Mouse (Mus musculus) midbrain, embryonic 13.5 days (tissue): ENCODE measurements at regions not wholly inside any gene's neighbourhood (a gene's known extent, or its start where the extent isn't known, plus 50 kb on each side); places are given as distances from the start of the nearest gene placed in this dataset.

Experiments
- ATAC-seq: fragments of 200-750 bp; cut with Nextera tagmentation; 2 replicates; pipeline ENCODE4 v1.8.0; 2017; ENCODE audit warnings: mild to moderate bottlenecking, moderate TSS enrichment, moderate library complexity
- H3K27ac ChIP-seq: fragments of 300-500 bp; sonication (generic); 2 replicates; pipeline ENCODE4 v1.5.1; 2015; ENCODE audit warnings: inconsistent platforms, mild to moderate bottlenecking, moderate library complexity
- H3K27me3 ChIP-seq: fragments of 300-500 bp; sonication (generic); 2 replicates; pipeline ENCODE4 v1.6.1; 2015; ENCODE audit warnings: mild to moderate bottlenecking, inconsistent platforms
- H3K36me3 ChIP-seq: fragments of 300-500 bp; sonication (generic); 2 replicates; pipeline ENCODE4 v1.6.1; 2015; ENCODE audit warnings: mild to moderate bottlenecking, inconsistent platforms
- H3K4me1 ChIP-seq: fragments of 300-500 bp; sonication (generic); replicated peaks from 2 replicates; pipeline ENCODE4 v1.6.1; 2015; ENCODE audit warnings: inconsistent platforms
- H3K4me2 ChIP-seq: fragments of 300-500 bp; sonication (generic); replicated peaks from 2 replicates; pipeline ENCODE4 v1.6.1; 2015; ENCODE audit warnings: moderate library complexity, mild to moderate bottlenecking, inconsistent platforms
- H3K4me3 ChIP-seq: fragments of 300-500 bp; sonication (generic); replicated peaks from 2 replicates; pipeline ENCODE4 v1.5.1; 2015; ENCODE audit warnings: mild to moderate bottlenecking, inconsistent platforms
- H3K9ac ChIP-seq: fragments of 300-500 bp; sonication (generic); replicated peaks from 2 replicates; pipeline ENCODE4 v1.6.1; 2015; ENCODE audit warnings: mild to moderate bottlenecking, inconsistent platforms
- H3K9me3 ChIP-seq: fragments of 300-500 bp; sonication (generic); 2 replicates; pipeline ENCODE4 v1.6.1; 2016; ENCODE audit warnings: mild to moderate bottlenecking, inconsistent platforms
- WGBS: fragments of 180-500 bp; shearing (Covaris S2); methylation state at CpG from one replicate; pipeline ENCODE4 v1.1.7; 2015; 5-methylcytosine and 5-hydroxymethylcytosine counted together

GRCm38 (mm10) chr9:46599931-46600708 lies 280.3 kb upstream of the 4931429L15Rik start:
- no peak overlapping the region for H3K4me3 ChIP-seq
- WGBS = 27% methylated on average over 8 of the region's 8 CpGs
- H3K27ac ChIP-seq = peak overlapping the region; percentile 45; the same call in 1 of the 2 replicates
- ATAC-seq = peak; percentile 72
- no peaks in the 10 kb centered on the region for H3K36me3 ChIP-seq
- peaks cover 30% of the 10 kb centered on the region for H3K4me1 ChIP-seq
- no peaks in the 10 kb centered on the region for H3K27me3 ChIP-seq
- H3K4me2 ChIP-seq = no peak overlapping the region
- H3K9me3 ChIP-seq = no peaks in the 10 kb centered on the region
- H3K9ac ChIP-seq = no peak overlapping the region

GRCm38 (mm10) chr9:46598518-46598917 lies 278.7 kb upstream of the 4931429L15Rik start:
- no peak for ATAC-seq
- H3K9ac ChIP-seq = no peak overlapping the region
- peaks cover 29% of the 10 kb centered on the region for H3K4me1 ChIP-seq
- H3K4me3 ChIP-seq = no peak overlapping the region
- H3K27ac ChIP-seq = no peak overlapping the region
- H3K27me3 ChIP-seq = no peaks in the 10 kb centered on the region
- 90% methylated on average over 6 of the region's 6 CpGs for WGBS
- no peaks in the 10 kb centered on the region for H3K36me3 ChIP-seq
- no peak overlapping the region for H3K4me2 ChIP-seq
- H3K9me3 ChIP-seq = no peaks in the 10 kb centered on the region

- Histone ChIP-seq H3K9me3 (no peaks in the 10 kb centered on the region), H3K4me2 (no peak overlapping the region), H3K9ac (no peak overlapping the region), H3K27me3 (no peaks in the 10 kb centered on the region), H3K4me3 (no peak overlapping the region), H3K27ac (no peak overlapping the region), H3K4me1 (no peaks in the 10 kb centered on the region), H3K36me3 (no peaks in the 10 kb centered on the region)
- 77% methylated on average over 6 of the region's 6 CpGs for WGBS
- ATAC-seq = no peak
These were observed 273.7 kb upstream of the 4931429L15Rik start for GRCm38 (mm10) chr9:46593444-46593843.

DNA sequence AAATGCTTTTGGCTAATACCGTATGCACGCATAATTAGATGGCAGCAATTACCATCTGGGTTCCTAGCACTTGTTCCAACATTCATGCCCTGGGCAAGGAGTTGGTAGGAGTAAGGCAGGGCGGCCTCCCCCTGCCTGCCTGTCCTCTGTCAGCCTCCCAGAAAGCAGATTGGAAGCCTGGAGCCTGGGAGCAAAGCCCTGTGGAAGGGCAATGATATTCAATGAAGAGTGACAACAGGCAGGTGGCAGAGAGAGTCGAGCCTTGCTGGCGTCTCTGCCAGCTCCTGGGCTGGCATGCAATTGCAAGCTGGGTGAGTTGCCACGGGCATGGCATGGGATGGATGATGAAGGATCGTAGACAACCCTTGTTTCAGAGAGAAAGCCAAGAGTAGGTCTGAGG lies 273.1 kb upstream of the 4931429L15Rik start:
- H3K36me3 ChIP-seq = no peaks in the 10 kb centered on the region
- no peak overlapping the region for H3K4me3 ChIP-seq
- ATAC-seq = no peak
- H3K4me1 ChIP-seq = no peaks in the 10 kb centered on the region
- H3K27ac ChIP-seq = no peak overlapping the region
- no peak overlapping the region for H3K9ac ChIP-seq
- H3K9me3 ChIP-seq = no peaks in the 10 kb centered on the region
- no peak overlapping the region for H3K4me2 ChIP-seq
- WGBS = 86% methylated on average over 7 of the region's 7 CpGs
- H3K27me3 ChIP-seq = no peaks in the 10 kb centered on the region

DNA sequence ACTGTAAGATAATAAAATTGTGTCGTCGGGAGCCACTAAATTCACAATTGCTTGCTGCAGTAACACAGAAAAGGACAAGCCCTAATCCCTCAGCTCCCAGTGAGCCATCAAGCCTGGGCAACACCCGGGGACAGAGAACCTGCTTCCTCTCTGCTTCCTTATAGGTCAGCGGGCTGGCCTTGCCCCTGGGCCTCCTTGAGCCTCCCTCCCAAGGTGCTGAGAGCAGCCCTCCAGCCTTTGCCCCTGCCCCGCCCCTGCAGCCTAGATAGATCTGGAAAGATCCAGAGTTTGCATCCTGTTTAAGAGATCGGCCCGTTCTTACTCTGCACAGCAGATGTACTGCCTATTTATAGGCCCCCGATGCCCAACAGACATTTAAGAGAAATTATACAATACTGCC lies 267.0 kb upstream of the 4931429L15Rik start:
- Histone ChIP-seq H3K9me3 (no peaks in the 10 kb centered on the region), H3K36me3 (no peaks in the 10 kb centered on the region), H3K4me2 (no peak overlapping the region), H3K9ac (no peak overlapping the region), H3K27ac (no peak overlapping the region), H3K4me1 (peaks cover 7% of the 10 kb centered on the region; the same call in 1 of the 2 replicates), H3K27me3 (no peaks in the 10 kb centered on the region), H3K4me3 (no peak overlapping the region)
- WGBS = 82% methylated on average over 8 of the region's 8 CpGs
- no peak for ATAC-seq

DNA sequence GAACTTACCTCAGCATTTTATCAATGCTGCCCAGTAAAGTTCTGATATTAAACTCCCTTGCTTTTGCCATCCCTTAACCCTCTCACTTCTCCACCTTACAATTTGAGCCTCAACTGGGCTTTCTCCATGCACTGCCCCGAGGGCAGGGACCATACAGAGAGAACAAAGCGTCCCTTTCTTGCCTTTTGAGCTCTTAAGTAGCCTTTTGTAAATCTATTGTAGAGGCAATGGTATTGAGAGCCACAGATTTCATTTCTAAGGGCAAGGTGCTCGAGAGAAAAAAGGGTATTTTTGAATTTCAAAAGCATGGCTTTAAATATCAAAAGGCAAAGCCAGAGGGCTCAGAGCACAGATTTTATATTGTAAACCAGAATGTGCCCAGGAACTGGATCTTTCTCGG lies 262.1 kb upstream of the 4931429L15Rik start:
- Histone ChIP-seq H3K4me1 (peaks cover 8% of the 10 kb centered on the region; the same call in 1 of the 2 replicates), H3K27ac (no peak overlapping the region), H3K4me3 (no peak overlapping the region), H3K27me3 (no peaks in the 10 kb centered on the region), H3K4me2 (no peak overlapping the region), H3K36me3 (no peaks in the 10 kb centered on the region), H3K9me3 (peaks cover 9% of the 10 kb centered on the region), H3K9ac (no peak overlapping the region)
- WGBS = 5% methylated on average over 4 of the region's 4 CpGs
- no peak for ATAC-seq

DNA sequence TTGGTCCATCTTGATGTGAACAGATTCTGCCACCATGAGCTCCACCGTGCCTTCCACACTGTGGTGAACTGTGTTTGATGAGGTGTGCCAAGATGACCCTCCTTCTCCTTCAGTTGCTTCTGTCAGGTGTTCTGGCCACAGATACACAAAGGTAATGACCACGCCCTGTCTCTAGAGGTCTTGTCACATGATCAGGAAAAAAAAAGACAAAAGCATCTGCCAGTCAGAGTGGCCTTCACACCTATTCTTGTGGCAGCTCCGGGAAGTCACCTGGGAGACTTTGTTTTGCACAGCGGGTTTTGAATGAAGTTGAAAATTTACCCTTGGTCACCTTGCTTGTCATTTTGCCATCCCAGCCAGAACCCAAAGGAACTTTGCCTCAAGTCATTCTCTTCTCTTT lies 242.5 kb upstream of the 4931429L15Rik start:
- Histone ChIP-seq H3K36me3 (no peaks in the 10 kb centered on the region), H3K27ac (no peak overlapping the region), H3K9me3 (no peaks in the 10 kb centered on the region), H3K4me3 (no peak overlapping the region), H3K4me2 (no peak overlapping the region), H3K27me3 (peaks cover 13% of the 10 kb centered on the region; the same call in 1 of the 2 replicates), H3K4me1 (no peaks in the 10 kb centered on the region), H3K9ac (no peak overlapping the region)
- 92% methylated on average over 4 of the region's 4 CpGs for WGBS
- ATAC-seq = no peak

DNA sequence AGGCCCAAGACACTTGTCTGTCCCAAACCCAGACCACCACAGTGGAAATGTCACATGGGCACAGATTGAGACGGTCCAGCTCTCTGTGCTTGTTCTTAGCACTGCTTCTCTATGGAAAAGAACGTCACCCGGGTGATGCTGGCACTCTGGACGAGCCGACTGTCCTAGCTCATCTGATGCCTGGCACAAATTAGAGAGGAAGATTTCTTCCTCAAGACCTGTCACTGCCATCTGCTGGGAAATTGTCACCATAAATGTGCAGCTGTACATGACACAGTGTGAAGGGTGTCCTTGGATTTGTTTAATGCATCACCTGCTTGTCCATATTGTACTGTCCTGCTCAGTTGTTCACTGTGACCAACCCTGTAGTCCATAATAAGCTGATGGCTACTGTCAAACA lies 238.7 kb upstream of the 4931429L15Rik start:
- H3K4me3 ChIP-seq = no peak overlapping the region
- H3K9ac ChIP-seq = no peak overlapping the region
- ATAC-seq = no peak
- peaks cover 17% of the 10 kb centered on the region for H3K27me3 ChIP-seq
- peaks cover 20% of the 10 kb centered on the region for H3K4me1 ChIP-seq
- H3K36me3 ChIP-seq = no peaks in the 10 kb centered on the region
- H3K27ac ChIP-seq = no peak overlapping the region
- WGBS = 74% methylated on average over 5 of the region's 5 CpGs
- no peaks in the 10 kb centered on the region; the same call in 1 of the 2 replicates for H3K9me3 ChIP-seq
- no peak overlapping the region for H3K4me2 ChIP-seq

GRCm38 (mm10) chr9:46557781-46558180 lies 238.0 kb upstream of the 4931429L15Rik start:
- Histone ChIP-seq H3K4me3 (no peak overlapping the region), H3K9ac (no peak overlapping the region), H3K27ac (no peak overlapping the region), H3K27me3 (peaks cover 23% of the 10 kb centered on the region), H3K4me2 (no peak overlapping the region), H3K9me3 (no peaks in the 10 kb centered on the region; the same call in 1 of the 2 replicates), H3K36me3 (no peaks in the 10 kb centered on the region), H3K4me1 (peaks cover 20% of the 10 kb centered on the region)
- no peak for ATAC-seq
- WGBS = 38% methylated on average over 5 of the region's 5 CpGs

DNA sequence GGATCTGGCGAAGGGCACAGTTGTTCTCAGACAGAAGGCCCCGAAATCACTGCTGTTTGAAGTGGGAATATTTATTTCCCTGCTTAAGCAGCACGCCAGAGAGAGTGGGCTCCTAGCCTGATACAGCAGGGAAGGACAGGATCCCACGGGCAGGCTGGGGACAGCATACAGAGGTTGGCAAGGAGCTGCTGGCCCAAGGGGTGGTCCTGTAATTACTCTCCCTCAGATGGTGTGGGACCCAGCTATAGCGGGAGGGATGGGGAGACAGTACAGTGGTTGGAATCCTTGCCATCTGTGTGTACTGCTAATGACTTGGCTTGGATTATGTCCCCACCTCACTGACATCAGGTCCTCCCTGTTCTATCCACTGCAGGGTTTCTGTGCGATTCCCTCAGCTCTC lies 235.4 kb upstream of the 4931429L15Rik start:
- Histone ChIP-seq H3K9ac (peak overlapping the region; percentile 46; the same call in 1 of the 2 replicates), H3K4me2 (no peak overlapping the region), H3K27ac (peak overlapping the region; percentile 78), H3K4me3 (no peak overlapping the region), H3K27me3 (peaks cover 31% of the 10 kb centered on the region), H3K9me3 (no peaks in the 10 kb centered on the region; the same call in 1 of the 2 replicates), H3K4me1 (peaks cover 20% of the 10 kb centered on the region), H3K36me3 (no peaks in the 10 kb centered on the region)
- 9% methylated on average over 6 of the region's 6 CpGs for WGBS
- ATAC-seq = peak; percentile 77; the same call in 1 of the 2 replicates

DNA sequence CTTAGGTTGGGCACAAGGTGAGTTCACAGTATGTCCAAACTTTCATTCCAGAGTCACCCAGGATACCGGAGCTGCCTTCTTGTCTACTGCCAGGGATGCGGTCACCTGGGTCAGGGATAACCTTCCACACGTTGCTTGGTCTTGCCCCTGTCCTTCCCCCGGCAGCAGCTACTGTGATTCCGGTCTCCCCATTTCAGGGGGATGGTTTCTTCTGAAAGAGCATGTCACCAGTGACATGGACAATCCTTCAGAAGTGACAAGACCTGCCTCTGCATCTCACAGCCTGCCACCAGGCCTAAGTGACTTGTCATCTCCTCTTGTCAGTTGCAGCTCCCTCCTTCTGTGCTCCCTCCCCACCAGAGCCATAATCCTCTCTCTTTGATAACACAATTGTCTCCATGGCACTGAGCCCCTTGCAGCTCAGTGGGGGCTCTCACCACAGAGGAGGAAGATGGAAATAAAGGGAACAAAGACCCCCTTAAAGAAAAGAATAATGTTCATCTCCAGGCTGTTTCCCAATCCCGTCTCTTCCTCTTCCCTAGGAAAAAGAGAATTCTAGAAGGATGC lies 234.9 kb upstream of the 4931429L15Rik start:
- H3K4me2 ChIP-seq = no peak overlapping the region
- peaks cover 20% of the 10 kb centered on the region for H3K4me1 ChIP-seq
- no peaks in the 10 kb centered on the region; the same call in 1 of the 2 replicates for H3K9me3 ChIP-seq
- 31% methylated on average over 6 of the region's 6 CpGs for WGBS
- H3K27ac ChIP-seq = peak overlapping the region; percentile 78
- peak; percentile 83 for ATAC-seq
- peaks cover 33% of the 10 kb centered on the region for H3K27me3 ChIP-seq
- H3K36me3 ChIP-seq = no peaks in the 10 kb centered on the region
- 0 out of 2 replicates have a peak overlapping the region, but pooled peaks have one; percentile 46 for H3K9ac ChIP-seq
- no peak overlapping the region for H3K4me3 ChIP-seq

DNA sequence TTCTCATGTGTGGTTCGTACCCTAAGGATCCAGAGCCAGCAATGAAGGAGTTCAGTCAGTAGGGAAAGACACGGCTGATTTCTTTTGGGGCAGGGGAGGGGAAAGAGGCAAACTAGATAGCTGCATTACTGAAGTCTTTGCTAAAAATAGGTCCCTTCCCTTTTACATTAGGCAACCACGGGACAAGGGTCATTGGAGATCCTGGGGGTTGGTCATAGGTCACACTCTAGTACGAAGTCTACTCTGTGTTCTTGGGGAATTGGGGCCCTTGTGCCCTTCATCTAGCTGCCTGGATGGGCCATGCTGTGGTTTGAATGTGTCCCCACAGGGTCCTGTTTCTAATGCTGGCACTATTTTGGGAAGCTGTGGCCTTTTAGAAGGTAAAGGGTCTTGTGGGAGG lies 229.6 kb upstream of the 4931429L15Rik start:
- H3K27me3 ChIP-seq = peaks cover 30% of the 10 kb centered on the region
- H3K9me3 ChIP-seq = no peaks in the 10 kb centered on the region
- WGBS = 86% methylated on average over 4 of the region's 4 CpGs

More for the DNA sequence above, 229.6 kb upstream of the 4931429L15Rik start:
- Histone ChIP-seq H3K4me3 (no peak overlapping the region), H3K36me3 (no peaks in the 10 kb centered on the region), H3K4me2 (no peak overlapping the region), H3K4me1 (peaks cover 9% of the 10 kb centered on the region), H3K9ac (no peak overlapping the region), H3K27ac (no peak overlapping the region)
- no peak for ATAC-seq
